Mouse (Mus musculus) stomach, embryonic 14.5 days (tissue): ENCODE measurements at regions not wholly inside any gene's neighbourhood (a gene's known extent, or its start where the extent isn't known, plus 50 kb on each side); places are given as distances from the start of the nearest gene placed in this dataset.

Experiments used
- ATAC-seq: fragments of 200-750 bp; cut with Nextera tagmentation; 2 replicates; pipeline ENCODE4 v1.8.0; 2017; ENCODE audit warnings: low read depth, moderate TSS enrichment; ENCODE audit not compliant: insufficient number of reproducible peaks, insufficient read depth, low FRiP score
- H3K27ac ChIP-seq: fragments of 300-500 bp; sonication (generic); 2 replicates; pipeline ENCODE4 v1.5.1; 2014; ENCODE audit warnings: mild to moderate bottlenecking, low read length, moderate library complexity, mixed read lengths
- H3K27me3 ChIP-seq: fragments of 300-500 bp; sonication (generic); 2 replicates; pipeline ENCODE4 v1.6.1; 2014; ENCODE audit warnings: low read length, control low read depth, mixed read lengths; ENCODE audit not compliant: control insufficient read depth, insufficient read depth
- H3K36me3 ChIP-seq: fragments of 300-500 bp; sonication (generic); 2 replicates; pipeline ENCODE4 v1.6.1; 2014; ENCODE audit warnings: mild to moderate bottlenecking, control low read depth, low read length, moderate library complexity, mixed read lengths; ENCODE audit not compliant: control insufficient read depth, insufficient read depth
- H3K4me1 ChIP-seq: fragments of 300-500 bp; sonication (generic); 2 replicates; pipeline ENCODE4 v1.6.1; 2014; ENCODE audit warnings: low read length, control low read depth, mixed read lengths; ENCODE audit not compliant: control insufficient read depth, insufficient read depth
- H3K4me2 ChIP-seq: fragments of 300-500 bp; sonication (generic); replicated peaks from 2 replicates; pipeline ENCODE4 v1.6.1; 2014; ENCODE audit warnings: low read depth, low read length, control low read depth
- H3K4me3 ChIP-seq: fragments of 300-500 bp; sonication (generic); 2 replicates; pipeline ENCODE4 v1.5.1; 2014; ENCODE audit warnings: low read depth, low read length, control low read depth
- H3K9ac ChIP-seq: fragments of 300-500 bp; sonication (generic); replicated peaks from 2 replicates; pipeline ENCODE4 v1.6.1; 2014; ENCODE audit warnings: low read depth, mild to moderate bottlenecking, control low read depth, low read length, moderate library complexity, mixed read lengths
- H3K9me3 ChIP-seq: fragments of 300-500 bp; sonication (generic); 2 replicates; pipeline ENCODE4 v1.6.1; 2016; ENCODE audit warnings: low read depth, low read length, control low read depth; ENCODE audit not compliant: control insufficient read depth
- WGBS: fragments of 180-500 bp; shearing (Covaris S2); extraction: QIAGEN DNeasy Blood & Tissue Kit; methylation state at CpG from one replicate; pipeline ENCODE4 v1.1.7; 2014; 5-methylcytosine and 5-hydroxymethylcytosine counted together

GRCm38 (mm10) chr2:74426746-74427145, 152.5 kb downstream of the Lnpk start:
- Histone ChIP-seq H3K27ac (no peak overlapping the region), H3K4me1 (no peaks in the 10 kb centered on the region)
- 67% methylated on average over 15 of the region's 15 CpGs for WGBS

GRCm38 (mm10) chr2:74424726-74425125, 154.5 kb downstream of the Lnpk start:
- no peak overlapping the region for H3K4me3 ChIP-seq
- no peaks in the 10 kb centered on the region for H3K27me3 ChIP-seq
- no peak overlapping the region for H3K4me2 ChIP-seq
- H3K27ac ChIP-seq, result no peak overlapping the region
- no peaks in the 10 kb centered on the region for H3K36me3 ChIP-seq
- no peaks in the 10 kb centered on the region for H3K4me1 ChIP-seq
- WGBS, result 70% methylated on average over 3 of the region's 3 CpGs
- no peaks in the 10 kb centered on the region for H3K9me3 ChIP-seq
- ATAC-seq, result no peak
- H3K9ac ChIP-seq, result no peak overlapping the region

More at GRCm38 (mm10) chr2:74426746-74427145, 152.5 kb downstream of the Lnpk start:
- Histone ChIP-seq H3K9ac (no peak overlapping the region), H3K9me3 (no peaks in the 10 kb centered on the region), H3K4me2 (no peak overlapping the region), H3K36me3 (no peaks in the 10 kb centered on the region), H3K27me3 (no peaks in the 10 kb centered on the region), H3K4me3 (no peak overlapping the region)
- no peak for ATAC-seq

GRCm38 (mm10) chr2:74416097-74416496, 163.1 kb downstream of the Lnpk start:
- Histone ChIP-seq H3K27me3 (no peaks in the 10 kb centered on the region), H3K4me1 (no peaks in the 10 kb centered on the region), H3K9me3 (no peaks in the 10 kb centered on the region), H3K9ac (no peak overlapping the region), H3K4me2 (no peak overlapping the region), H3K36me3 (no peaks in the 10 kb centered on the region), H3K4me3 (no peak overlapping the region), H3K27ac (no peak overlapping the region)
- ATAC-seq, result no peak
- WGBS, result 94% methylated on average over 4 of the region's 4 CpGs

GRCm38 (mm10) chr2:74414721-74415120, 164.5 kb downstream of the Lnpk start:
- H3K27ac ChIP-seq, result no peak overlapping the region
- H3K4me2 ChIP-seq, result no peak overlapping the region
- no peak overlapping the region for H3K4me3 ChIP-seq
- no peak overlapping the region for H3K9ac ChIP-seq
- 96% methylated on average over 12 of the region's 13 CpGs for WGBS
- no peaks in the 10 kb centered on the region for H3K9me3 ChIP-seq
- H3K4me1 ChIP-seq, result no peaks in the 10 kb centered on the region
- H3K36me3 ChIP-seq, result no peaks in the 10 kb centered on the region
- no peak for ATAC-seq
- no peaks in the 10 kb centered on the region for H3K27me3 ChIP-seq

GRCm38 (mm10) chr2:74409856-74410404, 169.3 kb downstream of the Lnpk start:
- Histone ChIP-seq H3K36me3 (no peaks in the 10 kb centered on the region), H3K4me2 (no peak overlapping the region), H3K27me3 (no peaks in the 10 kb centered on the region), H3K4me1 (peaks cover under 1% of the 10 kb centered on the region; the same call in 1 of the 2 replicates), H3K4me3 (no peak overlapping the region), H3K27ac (no peak overlapping the region), H3K9me3 (no peaks in the 10 kb centered on the region), H3K9ac (no peak overlapping the region)
- ATAC-seq, result no peak
- 74% methylated on average over 4 of the region's 4 CpGs for WGBS

GRCm38 (mm10) chr2:74404493-74404892, 174.7 kb downstream of the Lnpk start:
- H3K9me3 ChIP-seq, result no peaks in the 10 kb centered on the region
- no peak overlapping the region for H3K4me2 ChIP-seq
- no peak overlapping the region for H3K27ac ChIP-seq
- no peaks in the 10 kb centered on the region for H3K36me3 ChIP-seq
- 41% methylated on average over 3 of the region's 3 CpGs for WGBS
- H3K4me3 ChIP-seq, result no peak overlapping the region
- no peak for ATAC-seq
- H3K27me3 ChIP-seq, result no peaks in the 10 kb centered on the region
- peaks cover 5% of the 10 kb centered on the region; the same call in 1 of the 2 replicates for H3K4me1 ChIP-seq
- H3K9ac ChIP-seq, result no peak overlapping the region

GRCm38 (mm10) chr2:74391064-74391463, 188.2 kb downstream of the Lnpk start:
- H3K36me3 ChIP-seq, result no peaks in the 10 kb centered on the region
- H3K27me3 ChIP-seq, result no peaks in the 10 kb centered on the region
- ATAC-seq, result no peak
- H3K9ac ChIP-seq, result no peak overlapping the region
- H3K27ac ChIP-seq, result no peak overlapping the region
- 83% methylated on average over 4 of the region's 4 CpGs for WGBS
- no peaks in the 10 kb centered on the region for H3K9me3 ChIP-seq
- no peaks in the 10 kb centered on the region; the same call in 1 of the 2 replicates for H3K4me1 ChIP-seq
- no peak overlapping the region for H3K4me3 ChIP-seq
- H3K4me2 ChIP-seq, result no peak overlapping the region

- Histone ChIP-seq H3K4me2 (no peak overlapping the region), H3K36me3 (no peaks in the 10 kb centered on the region), H3K9ac (no peak overlapping the region), H3K9me3 (no peaks in the 10 kb centered on the region), H3K27ac (no peak overlapping the region), H3K27me3 (no peaks in the 10 kb centered on the region), H3K4me3 (no peak overlapping the region), H3K4me1 (peaks cover 3% of the 10 kb centered on the region; the same call in 1 of the 2 replicates)
- no peak for ATAC-seq
- whole genome bisulfite sequencing, result 92% methylated on average over 5 of the region's 5 CpGs
Observed at GRCm38 (mm10) chr2:74388078-74388477, 191.2 kb downstream of the Lnpk start.

- Histone ChIP-seq H3K36me3 (no peaks in the 10 kb centered on the region), H3K9me3 (no peaks in the 10 kb centered on the region), H3K4me1 (peaks cover 3% of the 10 kb centered on the region; the same call in 1 of the 2 replicates), H3K27me3 (0 out of 2 replicates have a peak, but pooled peaks cover 3% of the 10 kb centered on the region), H3K27ac (no peak overlapping the region), H3K4me3 (no peak overlapping the region), H3K9ac (no peak overlapping the region), H3K4me2 (no peak overlapping the region)
- ATAC-seq, result no peak
- 88% methylated on average over 1 of the region's 1 CpGs for WGBS
Observed at GRCm38 (mm10) chr2:74384918-74385317, 194.3 kb downstream of the Lnpk start.
